Mouse (Mus musculus) hindbrain, embryonic 14.5 days (tissue): ENCODE results near the gene Sh3bp5. TPM values are rescaled to one million over a fixed set of nuclear protein-coding genes. Genes with fewer than 3 reads are reported as not detected.
"Not testable (repeated sequence)": the region's sequence is repeated elsewhere in the genome, so short reads cannot be mapped to it uniquely, and the experiment has no call there.

Experiments used
- ATAC-seq: fragments of 200-750 bp; cut with Nextera tagmentation; 2 replicates; pipeline ENCODE4 v1.8.0; 2017; ENCODE audit warnings: moderate number of reproducible peaks, mild to moderate bottlenecking, moderate TSS enrichment, moderate library complexity; ENCODE audit not compliant: low FRiP score
- DNase-seq: peaks from one replicate; pipeline ENCODE4 v3.0.0-alpha.2; 2015; ENCODE audit warnings: low spot score
- H3K27ac ChIP-seq: fragments of 300-500 bp; sonication (generic); 2 replicates; pipeline ENCODE4 v1.5.1; 2014; ENCODE audit warnings: mild to moderate bottlenecking, moderate library complexity
- H3K27me3 ChIP-seq: fragments of 300-500 bp; sonication (generic); 2 replicates; pipeline ENCODE4 v1.6.1; 2014; ENCODE audit warnings: mild to moderate bottlenecking, low read length, mixed read lengths; ENCODE audit not compliant: control insufficient read depth, insufficient read depth
- H3K36me3 ChIP-seq: fragments of 300-500 bp; sonication (generic); replicated peaks from 2 replicates; pipeline ENCODE4 v1.6.1; 2014; ENCODE audit not compliant: control insufficient read depth, insufficient read depth
- H3K4me1 ChIP-seq: fragments of 300-500 bp; sonication (generic); replicated peaks from 2 replicates; pipeline ENCODE4 v1.6.1; 2014; ENCODE audit warnings: antibody characterized with exemption, low read length, mixed read lengths; ENCODE audit not compliant: control insufficient read depth, insufficient read depth
- H3K4me2 ChIP-seq: fragments of 300-500 bp; sonication (generic); replicated peaks from 2 replicates; pipeline ENCODE4 v1.6.1; 2014; ENCODE audit warnings: mild to moderate bottlenecking, moderate library complexity
- H3K4me3 ChIP-seq: fragments of 300-500 bp; sonication (generic); replicated peaks from 2 replicates; pipeline ENCODE4 v1.5.1; 2014; ENCODE audit warnings: mild to moderate bottlenecking, low read length
- H3K9ac ChIP-seq: fragments of 300-500 bp; sonication (generic); 2 replicates; pipeline ENCODE4 v1.6.1; 2014
- H3K9me3 ChIP-seq: fragments of 300-500 bp; sonication (generic); 2 replicates; pipeline ENCODE4 v1.6.1; 2016; ENCODE audit warnings: low read length; ENCODE audit not compliant: control insufficient read depth
- WGBS: fragments of 180-500 bp; shearing (Covaris S2); extraction: QIAGEN DNeasy Blood & Tissue Kit; methylation state at CpG from one replicate; pipeline ENCODE4 v1.1.7; 2014; 5-methylcytosine and 5-hydroxymethylcytosine counted together
- polyA plus RNA-seq: library from polyadenylated mRNA; unstranded; fragments of >200 nt; fragmentation: Nextera tagmentation; extraction: Ambion mirVana; gene quantifications from 2 replicates; pipeline ENCODE4 v1.2.1, GENCODE M21; 2014

Gene Sh3bp5
- polyA plus RNA-seq, 1 experiment from 2014 or later, result 93.7 TPM

DNA sequence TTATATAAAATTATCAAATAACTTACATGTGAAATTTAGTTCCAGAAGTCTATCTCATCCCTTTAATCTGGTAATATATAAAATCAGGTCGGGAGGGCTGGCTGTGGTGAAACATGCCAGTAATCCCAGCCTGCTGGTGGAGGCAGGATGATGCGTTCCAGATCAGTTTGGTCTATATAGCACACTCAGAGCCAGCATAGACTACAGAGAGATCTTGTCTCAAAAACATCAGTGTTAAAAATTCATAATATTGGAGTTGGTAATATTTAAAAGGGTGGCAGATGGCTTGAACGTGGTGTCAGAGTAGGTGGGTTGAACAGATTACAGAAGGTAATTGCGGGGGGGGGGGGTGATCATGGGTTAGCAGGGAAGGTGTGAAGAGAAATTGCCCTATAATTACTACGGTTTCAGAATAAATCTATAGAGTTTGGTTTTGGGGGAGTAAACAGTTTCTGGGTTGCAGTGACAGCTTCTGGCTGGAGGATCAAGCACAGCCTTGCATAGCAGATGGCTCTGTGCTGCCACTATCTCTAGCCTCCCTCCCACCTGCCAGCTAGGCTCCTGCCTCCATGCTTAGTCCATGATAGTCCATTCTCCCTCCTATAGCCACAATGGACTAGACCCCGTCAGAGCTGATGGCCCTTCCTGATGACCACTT, 20.3 kb upstream of the Sh3bp5 start:
- no peak for ATAC-seq
- DNase-seq, result no peak
- no peaks in the 10 kb centered on the region for H3K36me3 ChIP-seq
- H3K9me3 ChIP-seq, result no peaks in the 10 kb centered on the region
- WGBS, result 90% methylated on average over 6 of the region's 6 CpGs
- no peaks in the 10 kb centered on the region for H3K4me1 ChIP-seq
- H3K4me3 ChIP-seq, result no peak overlapping the region
- no peak overlapping the region for H3K9ac ChIP-seq
- H3K27ac ChIP-seq, result no peak overlapping the region
- no peak overlapping the region for H3K4me2 ChIP-seq
- no peaks in the 10 kb centered on the region for H3K27me3 ChIP-seq

DNA sequence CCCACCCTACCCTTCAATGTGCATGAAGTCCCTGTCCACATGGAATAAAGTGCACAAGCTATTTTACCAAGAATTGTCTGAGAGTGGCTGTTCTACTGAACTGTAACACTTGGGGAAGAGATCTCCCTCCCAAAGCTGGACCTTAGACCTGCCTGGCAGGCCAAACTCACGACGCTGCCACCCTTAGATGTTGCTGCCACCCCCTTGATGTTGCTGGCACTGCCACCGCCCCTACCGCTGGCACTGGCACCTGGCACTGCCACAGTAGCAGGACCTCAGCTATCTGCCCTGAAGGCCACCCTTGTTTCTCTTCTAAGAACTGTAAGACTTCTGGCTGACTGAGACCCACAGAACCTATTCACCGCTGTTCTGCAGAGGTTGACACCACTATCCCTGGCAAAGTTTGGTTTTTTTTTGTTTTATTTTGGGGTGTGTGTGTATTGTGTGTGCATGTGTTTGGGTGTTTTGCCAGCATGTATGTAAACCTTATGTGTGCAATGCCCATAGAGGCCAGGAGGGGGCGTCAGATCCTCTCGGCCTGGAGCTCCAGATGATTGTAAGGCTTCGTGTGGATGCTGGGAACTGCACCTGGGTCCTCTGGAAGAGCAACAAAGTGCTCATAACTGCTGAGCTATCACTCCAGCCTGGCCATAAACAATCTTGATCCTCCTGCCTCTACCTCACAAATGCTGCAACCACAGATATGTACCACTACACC, 19.1 kb upstream of the Sh3bp5 start:
- no peaks in the 10 kb centered on the region for H3K9me3 ChIP-seq
- no peaks in the 10 kb centered on the region for H3K27me3 ChIP-seq
- no peak overlapping the region for H3K27ac ChIP-seq
- no peak overlapping the region for H3K4me3 ChIP-seq
- no peaks in the 10 kb centered on the region for H3K36me3 ChIP-seq
- WGBS, result 93% methylated on average over 8 of the region's 8 CpGs
- no peak overlapping the region for H3K9ac ChIP-seq
- DNase-seq (no peak), ATAC-seq (no peak)
- no peaks in the 10 kb centered on the region for H3K4me1 ChIP-seq
- no peak overlapping the region for H3K4me2 ChIP-seq

DNA sequence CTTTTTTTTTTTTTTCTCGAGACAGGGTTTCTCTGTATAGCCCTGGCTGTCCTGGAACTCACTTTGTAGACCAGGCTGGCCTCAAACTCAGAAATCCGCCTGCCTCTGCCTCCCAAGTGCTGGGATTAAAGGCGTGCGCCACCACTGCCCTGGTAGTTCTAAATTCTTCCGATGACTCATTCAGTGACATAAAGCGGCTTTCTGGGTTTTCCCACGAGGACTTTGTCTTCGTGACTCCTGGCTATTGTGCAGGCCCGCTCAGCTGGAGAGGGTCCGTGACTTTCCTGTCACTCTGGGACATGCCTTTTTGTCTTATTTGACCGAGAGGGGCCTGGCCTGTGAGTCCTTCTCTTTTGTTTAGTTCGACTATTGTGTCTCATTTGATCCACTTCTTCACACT, 18.1 kb upstream of the Sh3bp5 start:
- WGBS, result 46% methylated on average over 12 of the region's 12 CpGs
- not testable (repeated sequence) for ATAC-seq, H3K9ac ChIP-seq

DNA sequence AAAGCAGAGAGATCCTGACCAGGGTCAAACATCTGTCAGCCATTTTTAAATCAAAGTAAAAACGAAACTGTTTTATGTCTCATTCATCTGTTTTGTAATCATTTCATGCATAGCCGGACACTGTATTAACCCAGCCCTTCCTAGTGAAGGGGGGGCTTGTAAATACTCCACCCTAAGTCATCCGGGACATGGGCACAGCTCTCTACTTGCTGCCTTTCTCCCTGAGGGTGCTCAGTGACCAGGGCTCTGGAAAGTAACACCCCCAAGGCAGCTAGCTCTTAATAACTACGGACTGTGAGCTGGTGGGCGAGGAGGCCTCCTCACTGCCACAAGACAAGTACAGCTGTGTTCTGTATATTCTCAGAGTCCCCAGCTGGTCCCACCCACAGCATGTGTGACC, 13.1 kb upstream of the Sh3bp5 start:
- no peak overlapping the region for H3K9ac ChIP-seq
- H3K36me3 ChIP-seq, result no peaks in the 10 kb centered on the region
- H3K4me2 ChIP-seq, result no peak overlapping the region
- H3K4me1 ChIP-seq, result no peaks in the 10 kb centered on the region
- no peak for DNase-seq
- H3K27ac ChIP-seq, result no peak overlapping the region
- no peaks in the 10 kb centered on the region for H3K9me3 ChIP-seq
- no peaks in the 10 kb centered on the region for H3K27me3 ChIP-seq
- H3K4me3 ChIP-seq, result no peak overlapping the region
- 77% methylated on average over 5 of the region's 5 CpGs for WGBS
- no peak for ATAC-seq

More for the DNA sequence above, 18.1 kb upstream of the Sh3bp5 start:
- not testable (repeated sequence) for H3K27ac ChIP-seq, DNase-seq, H3K9me3 ChIP-seq, H3K4me2 ChIP-seq, H3K4me1 ChIP-seq, H3K27me3 ChIP-seq, H3K36me3 ChIP-seq, H3K4me3 ChIP-seq

DNA sequence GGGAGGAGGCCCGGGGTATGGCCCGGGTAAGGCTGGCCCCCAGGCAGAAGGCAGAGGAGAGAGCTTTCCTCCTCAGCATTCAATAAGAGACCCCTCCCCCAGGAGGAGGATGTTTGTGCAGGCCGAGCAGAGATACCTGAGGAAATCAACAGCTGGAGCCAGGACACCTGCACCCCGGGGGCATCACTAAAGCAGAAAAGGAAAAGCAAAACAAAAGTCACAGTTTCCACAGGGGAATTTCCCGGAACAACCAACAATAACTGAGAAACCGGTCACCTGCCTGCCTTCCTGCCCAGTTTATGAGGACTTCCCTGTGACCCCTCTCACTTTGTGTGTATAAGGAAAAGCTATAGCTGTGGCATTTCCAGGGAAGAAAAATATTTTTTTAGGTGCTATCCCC, 7.7 kb upstream of the Sh3bp5 start:
- Histone ChIP-seq H3K27ac (no peak overlapping the region), H3K9ac (no peak overlapping the region), H3K4me1 (no peaks in the 10 kb centered on the region), H3K4me2 (no peak overlapping the region), H3K9me3 (no peaks in the 10 kb centered on the region), H3K36me3 (no peaks in the 10 kb centered on the region), H3K4me3 (no peak overlapping the region), H3K27me3 (no peaks in the 10 kb centered on the region)
- DNase-seq (no peak), ATAC-seq (no peak)
- WGBS, result 70% methylated on average over 6 of the region's 6 CpGs

DNA sequence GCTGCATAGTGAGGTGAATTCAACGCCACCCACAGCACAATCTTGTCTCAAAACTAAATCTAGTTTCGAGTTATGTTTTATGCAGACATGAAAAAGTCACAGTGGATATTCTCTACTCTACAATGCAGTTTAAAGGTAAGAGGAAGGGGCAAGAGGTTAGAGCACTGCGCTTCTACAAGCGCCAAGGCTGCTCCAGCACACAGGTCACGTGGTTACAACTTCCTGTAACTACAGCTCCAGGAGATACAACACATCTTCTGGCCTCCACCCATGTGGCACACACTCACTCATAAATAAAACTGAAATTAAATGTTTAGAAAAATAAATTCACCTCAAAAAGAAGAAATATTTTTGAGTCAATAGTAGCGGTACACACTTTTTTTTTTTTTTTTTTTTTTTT, 4.8 kb upstream of the Sh3bp5 start:
- Histone ChIP-seq H3K4me3 (no peak overlapping the region), H3K36me3 (no peaks in the 10 kb centered on the region), H3K4me2 (no peak overlapping the region), H3K4me1 (0 out of 2 replicates have a peak, but pooled peaks cover 6% of the 10 kb centered on the region), H3K9me3 (no peaks in the 10 kb centered on the region), H3K9ac (no peak overlapping the region), H3K27me3 (no peaks in the 10 kb centered on the region), H3K27ac (no peak overlapping the region)
- no peak for ATAC-seq
- WGBS, result 88% methylated on average over 6 of the region's 6 CpGs
- DNase-seq, result no peak

DNA sequence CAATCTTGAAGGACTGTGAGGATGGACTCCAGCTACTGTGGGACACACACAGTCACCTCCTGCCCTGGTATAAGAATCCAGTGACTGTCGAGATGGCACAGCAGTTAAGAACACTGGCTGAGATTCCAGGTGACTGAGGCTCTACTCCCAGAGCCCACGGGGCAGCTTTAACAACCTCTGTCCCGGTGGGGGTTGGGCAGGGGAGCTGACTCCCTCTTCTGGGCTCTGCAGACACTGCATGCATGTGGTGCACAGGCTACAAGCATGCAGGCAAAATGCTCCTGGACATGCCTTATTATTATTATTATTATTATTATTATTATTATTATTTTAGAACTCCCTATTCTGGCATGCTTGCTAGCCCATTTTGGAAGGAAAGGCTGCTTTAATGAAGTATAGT, 4.4 kb upstream of the Sh3bp5 start:
- DNase-seq (no peak), ATAC-seq (no peak)
- no peak overlapping the region for H3K4me3 ChIP-seq
- no peak overlapping the region for H3K27ac ChIP-seq
- H3K36me3 ChIP-seq, result no peaks in the 10 kb centered on the region
- no peak overlapping the region for H3K9ac ChIP-seq
- no peaks in the 10 kb centered on the region for H3K9me3 ChIP-seq
- H3K4me2 ChIP-seq, result no peak overlapping the region
- WGBS, result 35% methylated on average over 3 of the region's 3 CpGs
- H3K27me3 ChIP-seq, result no peaks in the 10 kb centered on the region
- H3K4me1 ChIP-seq, result 0 out of 2 replicates have a peak, but pooled peaks cover 6% of the 10 kb centered on the region

DNA sequence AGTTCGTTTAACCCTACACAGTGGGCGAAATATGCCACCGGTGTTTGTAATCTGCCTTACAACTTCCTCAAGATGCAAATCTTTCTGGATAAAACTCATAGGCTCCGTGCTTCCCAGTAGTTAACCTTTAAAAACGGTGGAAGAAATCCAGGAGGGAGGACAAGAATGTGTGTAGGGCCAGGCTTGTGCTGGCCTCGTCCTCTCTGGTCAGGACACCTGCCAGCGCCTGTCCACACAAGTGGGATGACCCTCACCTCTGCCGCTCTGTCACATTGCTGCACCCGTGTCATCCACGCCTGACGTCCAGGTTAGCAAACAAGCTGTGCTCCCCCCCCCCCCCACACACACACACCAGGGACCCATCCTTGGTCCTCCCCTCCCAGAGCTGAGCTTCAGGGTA, 3.4 kb upstream of the Sh3bp5 start:
- Histone ChIP-seq H3K4me3 (no peak overlapping the region), H3K4me1 (peaks cover 9% of the 10 kb centered on the region), H3K27ac (no peak overlapping the region), H3K27me3 (no peaks in the 10 kb centered on the region), H3K9me3 (no peaks in the 10 kb centered on the region), H3K9ac (no peak overlapping the region), H3K36me3 (no peaks in the 10 kb centered on the region), H3K4me2 (no peak overlapping the region)
- WGBS, result 90% methylated on average over 11 of the region's 11 CpGs
- DNase-seq (no peak), ATAC-seq (no peak)

DNA sequence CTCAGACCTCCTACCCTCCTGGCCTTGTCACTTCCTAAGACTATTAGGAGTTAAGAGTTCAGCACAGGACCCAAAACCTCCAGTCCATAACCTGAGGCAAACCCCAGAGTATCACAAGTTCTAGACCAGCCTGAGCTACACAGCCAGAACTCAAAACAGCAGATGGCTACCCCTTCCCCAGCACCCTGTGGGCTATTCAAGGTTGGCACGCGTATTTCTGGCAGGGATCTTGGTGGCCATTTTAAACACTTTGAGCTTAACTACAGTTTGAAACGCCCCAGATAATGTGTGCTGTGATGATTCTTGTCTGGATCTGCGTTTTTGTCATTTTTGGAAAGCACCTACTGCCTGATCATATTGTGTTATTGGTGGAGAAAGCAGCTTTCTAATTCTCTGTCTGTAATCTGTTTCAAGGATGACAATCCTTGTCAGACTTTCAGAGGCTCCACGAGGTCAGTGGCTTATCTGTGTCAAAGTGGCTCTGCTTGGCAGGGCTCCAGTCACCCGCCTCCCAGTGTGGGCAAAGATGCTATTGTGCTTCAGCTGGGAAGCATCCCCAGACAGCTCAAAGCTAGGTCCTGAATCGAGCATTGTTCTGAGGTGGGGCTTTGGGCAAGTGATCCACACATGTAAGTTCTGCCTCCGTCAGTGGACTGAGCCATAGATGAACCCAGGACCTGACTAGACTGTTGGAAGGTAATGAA, 2.1 kb upstream of the Sh3bp5 start:
- ATAC-seq, result no peak
- WGBS, result 67% methylated on average over 8 of the region's 8 CpGs
- H3K4me3 ChIP-seq, result no peak overlapping the region

More for the DNA sequence above, 2.1 kb upstream of the Sh3bp5 start:
- Histone ChIP-seq H3K4me2 (no peak overlapping the region), H3K9me3 (no peaks in the 10 kb centered on the region), H3K36me3 (0 out of 2 replicates have a peak, but pooled peaks cover 4% of the 10 kb centered on the region), H3K27ac (no peak overlapping the region), H3K9ac (no peak overlapping the region), H3K27me3 (no peaks in the 10 kb centered on the region), H3K4me1 (peaks cover 22% of the 10 kb centered on the region)
- no peak for DNase-seq
